Mouse (Mus musculus): ENCODE measurements around the gene Ahdc1.

DNA sequence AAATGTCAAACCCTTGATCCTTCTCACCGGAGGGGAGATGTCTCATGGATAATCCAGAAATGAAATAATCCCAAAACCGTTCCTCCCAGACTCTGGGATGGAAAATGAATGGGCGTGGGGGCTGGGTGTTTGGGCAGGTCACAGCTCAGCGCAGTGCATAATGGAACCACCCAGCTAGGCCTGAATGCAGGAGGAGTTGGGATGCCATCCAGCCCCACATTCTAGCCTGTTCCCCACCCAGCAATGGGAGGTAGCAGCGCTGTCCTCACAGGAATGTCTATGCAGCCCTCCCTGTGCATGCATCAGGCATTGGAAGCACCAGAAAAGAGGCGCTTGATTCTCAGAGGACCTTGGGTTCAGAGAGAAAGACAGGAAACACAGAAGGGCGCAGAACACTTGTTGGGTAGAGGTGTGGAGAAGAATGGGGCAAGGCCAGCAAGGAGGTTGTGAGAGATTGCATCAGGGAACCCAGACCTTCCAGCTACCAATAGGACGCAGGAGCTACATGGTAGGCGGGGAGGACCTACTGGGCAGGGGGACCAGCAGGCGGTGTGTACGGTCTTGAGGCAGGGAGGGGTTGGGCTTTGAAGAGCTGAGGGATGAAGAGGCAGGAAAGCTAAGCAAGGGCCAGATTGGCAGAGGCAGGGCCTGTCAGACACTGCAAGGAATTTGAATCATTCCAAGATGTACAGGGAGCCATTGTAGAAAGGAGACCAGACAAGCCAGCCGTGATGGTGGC is 57.5 kb downstream of the Ahdc1 start:
- TF ChIP-seq CTCF (IDR thresholded peaks at IDR 0.05; ENCODE audit: low read depth): no peak
- no peak for TF ChIP-seq EP300 (IDR thresholded peaks at IDR 0.05; ENCODE audit: low read depth)

Measured in liver, embryonic 14.5 days (tissue).